Mouse (Mus musculus): ENCODE results near the gene Ppp3ca.

DNA sequence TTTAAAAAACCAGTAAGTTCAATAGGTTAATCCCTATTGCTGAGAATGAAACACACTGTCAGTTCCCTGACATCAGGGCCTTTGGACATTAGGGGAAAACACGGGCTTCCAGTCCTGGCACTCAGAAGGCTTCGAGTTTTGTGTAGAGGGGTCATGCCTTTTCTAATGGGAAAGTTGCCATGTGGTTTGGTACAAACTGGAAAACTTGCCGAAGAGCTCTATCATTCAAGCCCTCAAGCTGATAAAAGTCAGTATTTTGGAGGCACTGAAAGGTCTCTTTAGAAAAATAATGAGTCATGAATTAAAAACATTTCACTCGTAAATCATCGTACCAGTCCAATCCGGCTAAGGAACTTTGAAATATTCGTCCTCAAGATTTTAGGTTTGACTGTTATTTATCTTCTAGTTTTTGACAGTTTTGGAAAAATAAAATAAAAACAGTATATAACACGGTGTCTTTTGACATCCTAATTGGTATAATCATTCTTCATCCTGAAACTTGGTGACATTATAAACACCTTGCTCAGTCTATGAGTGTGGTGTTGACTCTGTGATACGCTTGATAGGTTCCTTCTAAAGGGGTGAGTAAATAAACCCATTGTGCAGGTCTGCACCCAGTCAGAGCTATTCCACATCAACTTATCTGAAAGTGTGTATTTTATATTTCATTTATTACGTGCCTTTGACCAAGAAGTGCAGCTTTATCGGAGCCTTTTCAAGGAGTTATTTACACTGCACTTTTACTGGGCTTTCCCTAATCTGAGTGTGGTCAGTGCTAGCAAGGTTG, 192.3 kb downstream of the Ppp3ca start:
- TF ChIP-seq EP300 (IDR thresholded peaks at IDR 0.05; ENCODE audit: low read depth) (no peak), CTCF (IDR thresholded peaks at IDR 0.05; ENCODE audit: low read depth) (no peak)

All from liver, postnatal 0 days (tissue).